Mouse (Mus musculus) liver, embryonic 15.5 days (tissue): Measurements from ENCODE around the gene Kras. TPM values are rescaled to one million over a fixed set of nuclear protein-coding genes. Genes with fewer than 3 reads are reported as not detected.

Experiments
- ATAC-seq: fragments of 200-750 bp; cut with Nextera tagmentation; 2 replicates; pipeline ENCODE4 v1.8.0; 2017; ENCODE audit warnings: moderate number of reproducible peaks, mild to moderate bottlenecking, moderate library complexity; ENCODE audit not compliant: insufficient read depth
- H3K27ac ChIP-seq: fragments of 300-500 bp; sonication (generic); replicated peaks from 2 replicates; pipeline ENCODE4 v1.5.1; 2015; ENCODE audit warnings: mild to moderate bottlenecking, inconsistent platforms
- H3K27me3 ChIP-seq: fragments of 300-500 bp; sonication (generic); 2 replicates; pipeline ENCODE4 v1.6.1; 2015; ENCODE audit warnings: mild to moderate bottlenecking, inconsistent platforms
- H3K36me3 ChIP-seq: fragments of 300-500 bp; sonication (generic); replicated peaks from 2 replicates; pipeline ENCODE4 v1.6.1; 2015; ENCODE audit warnings: moderate library complexity, mild to moderate bottlenecking, inconsistent platforms
- H3K4me1 ChIP-seq: fragments of 300-500 bp; sonication (generic); replicated peaks from 2 replicates; pipeline ENCODE4 v1.6.1; 2015; ENCODE audit warnings: inconsistent platforms
- H3K4me2 ChIP-seq: fragments of 300-500 bp; sonication (generic); 2 replicates; pipeline ENCODE4 v1.6.1; 2015; ENCODE audit warnings: moderate library complexity, mild to moderate bottlenecking, inconsistent platforms
- H3K4me3 ChIP-seq: fragments of 300-500 bp; sonication (generic); replicated peaks from 2 replicates; pipeline ENCODE4 v1.5.1; 2015; ENCODE audit warnings: mild to moderate bottlenecking, inconsistent platforms
- H3K9ac ChIP-seq: fragments of 300-500 bp; sonication (generic); 2 replicates; pipeline ENCODE4 v1.6.1; 2015; ENCODE audit warnings: moderate library complexity, mild to moderate bottlenecking, inconsistent platforms
- H3K9me3 ChIP-seq: fragments of 300-500 bp; sonication (generic); replicated peaks from 2 replicates; pipeline ENCODE4 v1.6.1; 2016; ENCODE audit warnings: inconsistent platforms
- WGBS: fragments of 180-500 bp; shearing (Covaris S2); methylation state at CpG from one replicate; pipeline ENCODE4 v1.1.7; 2015; ENCODE audit warnings: mixed read lengths; ENCODE audit not compliant: insufficient replicate concordance; 5-methylcytosine and 5-hydroxymethylcytosine counted together
- polyA plus RNA-seq: library from polyadenylated mRNA; unstranded; fragments of >200 nt; fragmentation: Nextera tagmentation; extraction: Ambion mirVana; gene quantifications from 2 replicates; pipeline ENCODE4 v1.2.1, GENCODE M21; 2015

Gene Kras
- polyA plus RNA-seq, 1 experiment from 2014 or later = 51.8 TPM

GRCm38 (mm10) chr6:145275586-145276219 lies 25.7 kb upstream of the Kras start:
- Histone ChIP-seq H3K4me3 (peak overlapping the region; percentile 39), H3K9ac (peak overlapping the region; percentile 44; the same call in 1 of the 2 replicates)
- 42% methylated on average over 6 of the region's 6 CpGs for WGBS

DNA sequence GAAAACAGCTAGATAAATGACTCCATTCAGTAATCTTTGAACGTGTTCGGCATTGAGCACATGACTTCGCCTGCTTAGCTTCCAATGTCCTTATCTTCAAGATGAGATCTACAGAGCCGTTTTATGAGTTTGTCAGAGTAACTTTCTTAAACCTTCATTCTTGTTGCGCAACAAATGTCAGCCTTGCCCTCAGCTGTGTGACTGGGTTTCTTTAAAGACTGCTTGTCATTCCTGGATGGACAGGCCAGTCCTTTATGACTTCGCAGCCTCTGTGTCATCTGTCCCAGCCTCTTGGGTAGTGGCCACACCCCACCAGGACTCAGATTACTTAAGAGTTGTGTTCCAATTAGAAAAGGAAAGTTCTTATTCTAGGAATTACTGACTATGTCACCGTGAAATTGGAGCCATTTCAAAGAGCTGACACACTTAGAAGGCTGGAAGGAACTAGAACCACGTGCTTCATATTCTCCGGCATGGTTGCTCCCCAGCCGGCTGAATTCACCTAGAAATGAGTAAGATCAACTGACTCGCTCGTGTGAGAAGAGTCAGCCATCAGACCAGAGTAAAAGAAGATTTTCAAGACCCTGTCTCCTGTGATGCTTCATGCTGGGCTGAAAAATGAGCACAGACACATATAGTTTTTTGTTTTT lies 24.1 kb upstream of the Kras start:
- Histone ChIP-seq H3K9me3 (no peaks in the 10 kb centered on the region), H3K4me3 (no peak overlapping the region), H3K27ac (no peak overlapping the region), H3K4me2 (no peak overlapping the region), H3K36me3 (no peaks in the 10 kb centered on the region), H3K27me3 (no peaks in the 10 kb centered on the region; the same call in 1 of the 2 replicates), H3K9ac (no peak overlapping the region), H3K4me1 (peaks cover 26% of the 10 kb centered on the region)
- 50% methylated on average over 12 of the region's 12 CpGs for WGBS
- ATAC-seq = no peak

More at GRCm38 (mm10) chr6:145275586-145276219, 25.7 kb upstream of the Kras start:
- H3K4me2 ChIP-seq = peak overlapping the region; percentile 68
- H3K27ac ChIP-seq = peak overlapping the region; percentile 63
- H3K27me3 ChIP-seq = no peaks in the 10 kb centered on the region; the same call in 1 of the 2 replicates
- no peak for ATAC-seq
- no peaks in the 10 kb centered on the region for H3K36me3 ChIP-seq
- H3K9me3 ChIP-seq = no peaks in the 10 kb centered on the region
- peaks cover 26% of the 10 kb centered on the region for H3K4me1 ChIP-seq

DNA sequence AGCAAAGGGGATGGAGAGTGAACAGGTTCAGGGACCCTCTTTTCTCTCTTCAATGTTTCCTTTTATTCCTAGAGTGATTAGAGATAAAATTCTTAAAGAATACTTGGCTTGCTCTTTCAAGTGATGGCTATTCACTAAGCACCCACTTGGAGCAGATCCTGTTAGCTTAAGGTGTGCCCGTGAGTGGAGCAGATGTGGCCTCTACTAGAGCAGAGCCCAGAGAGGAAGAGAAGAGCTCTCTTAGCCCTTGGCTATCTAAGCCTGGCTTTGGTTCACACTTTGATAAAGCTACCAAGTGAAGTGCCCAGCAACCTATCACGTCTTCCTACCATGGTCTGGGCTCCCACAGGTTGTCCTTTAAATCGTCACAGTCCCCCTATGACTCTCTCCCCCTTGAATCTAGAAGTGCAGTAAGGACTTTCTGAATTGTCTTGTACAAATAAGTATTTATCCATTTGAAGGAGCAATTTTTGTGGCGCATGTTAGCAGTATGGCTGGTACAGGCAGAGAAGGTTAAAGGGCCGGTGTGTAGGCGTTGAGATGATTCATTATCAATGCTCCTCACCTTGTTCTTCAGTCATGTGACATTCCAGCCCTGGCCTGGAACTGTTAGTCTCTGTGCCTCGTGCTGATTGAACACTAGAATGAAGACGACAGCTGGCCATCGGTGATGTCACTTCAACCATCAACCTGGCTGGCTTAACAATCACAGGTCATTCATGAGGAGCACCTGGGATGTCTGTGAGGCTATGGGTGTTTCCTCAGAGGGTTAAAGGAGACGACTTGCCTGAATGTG lies 22.3 kb upstream of the Kras start:
- 40% methylated on average over 10 of the region's 10 CpGs for WGBS
- Histone ChIP-seq H3K4me1 (peaks cover 26% of the 10 kb centered on the region), H3K27me3 (no peaks in the 10 kb centered on the region; the same call in 1 of the 2 replicates), H3K36me3 (no peaks in the 10 kb centered on the region), H3K4me3 (no peak overlapping the region), H3K4me2 (no peak overlapping the region), H3K27ac (no peak overlapping the region), H3K9ac (no peak overlapping the region), H3K9me3 (no peaks in the 10 kb centered on the region)
- ATAC-seq = no peak

DNA sequence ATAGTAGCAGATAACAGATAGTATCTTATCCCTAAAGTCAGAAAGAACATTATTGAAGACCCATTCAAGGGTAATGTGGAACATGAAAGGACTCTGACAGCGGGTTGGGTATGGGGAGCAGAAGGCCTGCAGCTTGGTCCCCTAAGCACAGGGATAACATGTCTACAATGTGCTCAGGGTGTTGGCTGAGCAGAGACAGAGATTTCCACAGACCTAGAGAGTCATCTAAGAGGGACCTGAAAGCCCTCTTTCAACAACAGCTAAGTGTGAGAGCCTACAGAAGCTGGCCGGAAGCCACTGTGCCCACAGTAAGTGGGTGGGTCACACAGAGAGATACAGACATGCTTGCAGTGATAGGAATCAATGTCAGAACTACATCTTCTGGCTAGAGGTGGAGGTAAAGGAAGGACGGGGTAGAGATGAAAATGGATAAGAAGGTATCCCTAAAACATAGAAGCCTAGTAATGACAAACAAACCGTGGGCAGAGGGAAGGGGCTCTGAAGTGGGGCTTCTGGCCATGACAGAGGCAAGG lies 19.3 kb upstream of the Kras start:
- no peak overlapping the region for H3K27ac ChIP-seq
- WGBS = 61% methylated on average over 4 of the region's 4 CpGs
- no peak overlapping the region for H3K9ac ChIP-seq
- no peaks in the 10 kb centered on the region for H3K9me3 ChIP-seq
- H3K4me3 ChIP-seq = no peak overlapping the region
- H3K27me3 ChIP-seq = no peaks in the 10 kb centered on the region
- no peaks in the 10 kb centered on the region for H3K36me3 ChIP-seq
- no peak overlapping the region for H3K4me2 ChIP-seq
- peaks cover 9% of the 10 kb centered on the region; the same call in 1 of the 2 replicates for H3K4me1 ChIP-seq
- ATAC-seq = no peak

GRCm38 (mm10) chr6:145267692-145268091 lies 17.7 kb upstream of the Kras start:
- H3K27me3 ChIP-seq = no peaks in the 10 kb centered on the region
- no peak overlapping the region for H3K4me2 ChIP-seq
- 60% methylated on average over 6 of the region's 6 CpGs for WGBS
- no peaks in the 10 kb centered on the region for H3K36me3 ChIP-seq
- no peaks in the 10 kb centered on the region for H3K9me3 ChIP-seq
- H3K9ac ChIP-seq = no peak overlapping the region
- H3K4me3 ChIP-seq = no peak overlapping the region
- no peak overlapping the region for H3K27ac ChIP-seq
- no peak for ATAC-seq
- peaks cover 3% of the 10 kb centered on the region; the same call in 1 of the 2 replicates for H3K4me1 ChIP-seq

DNA sequence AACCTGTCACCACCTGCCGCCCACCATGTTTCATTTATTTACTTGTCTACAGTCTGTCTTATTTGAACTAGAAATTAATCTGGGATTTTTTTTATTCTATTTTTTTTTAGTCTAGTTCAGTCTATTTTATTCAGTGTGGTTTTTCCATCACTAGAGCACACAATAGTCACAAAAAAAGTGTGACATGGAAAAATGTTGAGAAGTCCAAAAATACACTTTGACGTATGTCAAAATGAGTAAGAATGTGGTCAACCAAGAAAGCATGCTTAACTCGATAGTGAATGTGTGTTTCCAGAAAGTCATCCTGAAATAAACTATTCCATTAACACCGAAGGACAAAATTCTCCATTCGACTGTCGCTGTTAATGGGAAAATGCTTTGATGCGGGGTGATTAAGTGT lies 12.3 kb upstream of the Kras start:
- H3K27me3 ChIP-seq = no peaks in the 10 kb centered on the region
- no peak for ATAC-seq
- WGBS = 69% methylated on average over 7 of the region's 7 CpGs
- no peaks in the 10 kb centered on the region for H3K36me3 ChIP-seq
- no peaks in the 10 kb centered on the region for H3K9me3 ChIP-seq
- no peak overlapping the region for H3K4me3 ChIP-seq
- H3K9ac ChIP-seq = no peak overlapping the region
- H3K4me1 ChIP-seq = no peaks in the 10 kb centered on the region
- H3K4me2 ChIP-seq = no peak overlapping the region
- H3K27ac ChIP-seq = no peak overlapping the region

DNA sequence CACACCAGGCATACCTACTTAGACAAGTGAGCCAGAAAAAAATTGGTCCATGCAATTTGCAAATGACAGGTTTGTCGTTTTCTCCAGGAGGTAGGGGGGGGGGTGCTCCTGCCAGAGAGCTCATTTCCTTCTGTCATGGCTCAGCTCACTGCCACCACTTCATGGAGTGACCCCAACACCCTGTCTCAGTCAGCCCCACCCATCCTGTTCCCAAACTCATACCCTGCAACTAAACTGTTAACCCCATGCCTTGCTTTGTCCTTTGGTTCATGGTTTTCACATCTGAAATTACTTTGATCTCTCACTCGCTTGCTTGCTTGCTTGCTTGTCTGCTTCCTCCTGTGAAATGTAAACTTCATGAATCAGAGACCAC lies 6.6 kb upstream of the Kras start:
- Histone ChIP-seq H3K9me3 (no peaks in the 10 kb centered on the region), H3K4me2 (no peak overlapping the region), H3K27ac (no peak overlapping the region), H3K36me3 (no peaks in the 10 kb centered on the region), H3K4me3 (no peak overlapping the region), H3K4me1 (peaks cover 3% of the 10 kb centered on the region), H3K9ac (no peak overlapping the region), H3K27me3 (peaks cover 7% of the 10 kb centered on the region; the same call in 1 of the 2 replicates)
- no peak for ATAC-seq
- WGBS = 36% methylated on average over 2 of the region's 2 CpGs

DNA sequence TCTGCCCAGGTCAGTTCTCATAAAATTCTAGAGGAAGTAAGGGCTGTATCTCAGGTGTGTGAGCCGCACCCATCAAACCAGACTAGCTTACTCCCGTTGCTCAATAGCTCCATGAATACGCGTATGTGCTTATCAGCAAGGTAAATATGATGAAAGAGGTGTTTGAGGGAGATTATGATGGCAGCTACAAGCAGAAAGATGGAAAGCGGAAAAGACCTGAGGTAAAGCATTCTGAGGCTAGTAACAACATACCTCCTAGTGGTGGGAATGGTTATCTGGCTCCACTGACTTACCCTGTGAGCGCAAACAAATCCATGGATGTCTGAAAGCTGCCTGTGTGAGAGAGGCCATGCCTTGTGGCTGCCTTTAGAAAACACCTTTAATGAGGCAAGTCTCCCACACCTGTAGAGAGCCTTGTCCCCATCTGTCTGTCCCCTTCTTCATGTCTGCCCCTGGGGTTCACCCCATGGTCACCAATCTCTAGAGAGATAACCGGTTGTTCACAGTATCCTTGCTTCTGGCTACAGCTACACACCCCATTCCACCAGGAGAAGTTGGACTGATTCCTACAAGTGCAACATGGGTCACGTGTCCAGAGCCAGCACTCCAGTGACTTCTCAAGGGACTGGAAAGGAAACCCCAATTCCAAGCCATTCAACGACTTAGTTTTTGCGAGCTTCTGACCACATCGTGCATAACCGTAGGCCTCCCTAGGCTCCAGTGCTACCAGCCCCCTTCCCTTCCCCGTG lies 6.1 kb upstream of the Kras start:
- ATAC-seq = no peak
- no peaks in the 10 kb centered on the region for H3K9me3 ChIP-seq
- H3K4me2 ChIP-seq = no peak overlapping the region
- peaks cover 10% of the 10 kb centered on the region; the same call in 1 of the 2 replicates for H3K27me3 ChIP-seq
- H3K36me3 ChIP-seq = no peaks in the 10 kb centered on the region
- H3K4me3 ChIP-seq = no peak overlapping the region
- WGBS = 62% methylated on average over 13 of the region's 13 CpGs
- no peak overlapping the region for H3K27ac ChIP-seq
- no peak overlapping the region for H3K9ac ChIP-seq
- peaks cover 3% of the 10 kb centered on the region for H3K4me1 ChIP-seq

- peak overlapping the region; percentile 88 for H3K4me3 ChIP-seq
- H3K36me3 ChIP-seq = peaks cover 10% of the 10 kb centered on the region
- ATAC-seq = no peak
- H3K4me2 ChIP-seq = peak overlapping the region; percentile 95
- 15% methylated on average over 16 of the region's 16 CpGs for WGBS
- peaks cover 14% of the 10 kb centered on the region for H3K27me3 ChIP-seq
- peaks cover 30% of the 10 kb centered on the region for H3K4me1 ChIP-seq
- H3K27ac ChIP-seq = peak overlapping the region; percentile 87
- no peaks in the 10 kb centered on the region for H3K9me3 ChIP-seq
- peak overlapping the region; percentile 95 for H3K9ac ChIP-seq
Observed at GRCm38 (mm10) chr6:145250820-145251219, 781 bp upstream of the Kras start.

- Histone ChIP-seq H3K4me1 (peaks cover 30% of the 10 kb centered on the region), H3K9ac (peak overlapping the region; percentile 95), H3K36me3 (peaks cover 23% of the 10 kb centered on the region), H3K27me3 (peaks cover 14% of the 10 kb centered on the region), H3K4me3 (peak overlapping the region; percentile 88), H3K9me3 (no peaks in the 10 kb centered on the region), H3K27ac (peak overlapping the region; percentile 87), H3K4me2 (peak overlapping the region; percentile 95)
- ATAC-seq = peak; percentile 79
- under 1% methylated on average over 100 of the region's 124 CpGs for WGBS
Observed at GRCm38 (mm10) chr6:145249291-145250184, 501 bp downstream of the Kras start.
